Mouse (Mus musculus) embryonic facial prominence, embryonic 10.5 days (tissue): ENCODE results near the gene Ddx27. TPM values are rescaled to one million over a fixed set of nuclear protein-coding genes. Genes with fewer than 3 reads are reported as not detected.

Experiments used
- DNase-seq: peaks from one replicate; pipeline ENCODE4 v3.0.0-alpha.2; 2017; ENCODE audit warnings: low spot score
- H3K27ac ChIP-seq: fragments of 300-500 bp; sonication (generic); replicated peaks from 2 replicates; pipeline ENCODE4 v1.5.1; 2016; ENCODE audit warnings: mild to moderate bottlenecking
- H3K27me3 ChIP-seq: fragments of 300-500 bp; sonication (generic); replicated peaks from 2 replicates; pipeline ENCODE4 v1.6.1; 2016; ENCODE audit warnings: low read depth, mild to moderate bottlenecking; ENCODE audit not compliant: poor library complexity, severe bottlenecking
- H3K36me3 ChIP-seq: fragments of 300-500 bp; sonication (generic); replicated peaks from 2 replicates; pipeline ENCODE4 v1.6.1; 2016; ENCODE audit warnings: mild to moderate bottlenecking, moderate library complexity
- H3K4me1 ChIP-seq: fragments of 300-500 bp; sonication (generic); 2 replicates; pipeline ENCODE4 v1.6.1; 2016
- H3K4me3 ChIP-seq: fragments of 300-500 bp; sonication (generic); 2 replicates; pipeline ENCODE4 v1.5.1; 2016; ENCODE audit warnings: mild to moderate bottlenecking, moderate library complexity
- H3K9me3 ChIP-seq: fragments of 300-500 bp; sonication (generic); 2 replicates; pipeline ENCODE4 v1.6.1; 2016; ENCODE audit warnings: mild to moderate bottlenecking
- WGBS: fragments of 180-500 bp; shearing (Covaris S2); methylation state at CpG from one replicate; pipeline ENCODE4 v1.1.7; 2016; 5-methylcytosine and 5-hydroxymethylcytosine counted together
- polyA plus RNA-seq: library from polyadenylated mRNA; unstranded; fragments of >200 nt; fragmentation: Nextera tagmentation; extraction: Ambion mirVana; gene quantifications from 2 replicates; pipeline ENCODE4 v1.2.1, GENCODE M21; 2016

Gene Ddx27
- polyA plus RNA-seq, 1 experiment from 2014 or later = 69.9 TPM

DNA sequence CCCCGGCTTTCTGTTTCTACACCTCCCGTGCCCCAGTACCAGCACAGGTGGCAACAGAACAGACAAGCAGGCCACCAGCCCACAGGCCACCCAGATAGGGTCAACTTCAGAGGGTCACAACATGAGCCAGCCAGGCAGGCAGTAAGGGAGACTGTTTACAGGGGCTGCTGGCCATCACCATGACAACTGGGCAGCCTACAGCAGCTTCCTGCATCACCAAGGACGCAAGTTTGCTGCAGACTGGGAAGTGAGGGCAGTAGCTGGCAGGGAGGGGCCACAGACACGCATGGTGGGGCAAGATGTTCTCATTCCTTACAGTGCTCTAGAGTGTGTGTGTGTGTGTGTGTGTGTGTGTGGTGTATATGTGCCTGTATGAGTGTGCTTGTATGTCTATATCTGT, 66.6 kb downstream of the Ddx27 start:
- Histone ChIP-seq H3K4me1 (peaks cover 43% of the 10 kb centered on the region), H3K9me3 (no peaks in the 10 kb centered on the region), H3K36me3 (no peaks in the 10 kb centered on the region), H3K4me3 (no peak overlapping the region), H3K27me3 (no peaks in the 10 kb centered on the region), H3K27ac (peak overlapping the region; percentile 63)
- peak; percentile 76 for DNase-seq
- 28% methylated on average over 4 of the region's 4 CpGs for WGBS

Other genes starting within 250 kb of the Ddx27 start
- 10.6 and 12.0 TPM in 2 replicates for gene Trp53rkb, start 222.7 kb upstream of the Ddx27 start, polyA plus RNA-seq
- 4.7 and 5.5 TPM in 2 replicates for gene Arfgef2, start 209.6 kb upstream of the Ddx27 start, polyA plus RNA-seq
- 213 and 222 TPM in 2 replicates for gene Cse1l, start 109.2 kb upstream of the Ddx27 start, polyA plus RNA-seq
- 96.1 and 96.8 TPM in 2 replicates for gene Stau1, start 18.9 kb upstream of the Ddx27 start, polyA plus RNA-seq
- 6.4 and 7.0 TPM in 2 replicates for gene Znfx1, start 47.8 kb downstream of the Ddx27 start, polyA plus RNA-seq
- 0.40 and 0.52 TPM in 2 replicates for gene Kcnb1, start 175.0 kb downstream of the Ddx27 start, polyA plus RNA-seq
- gene Ptgis, start 225.4 kb downstream of the Ddx27 start, polyA plus RNA-seq = 13.7 and 14.6 TPM in 2 replicates